Mouse (Mus musculus) yolk sac, embryonic 10.5 days (tissue): Measurements from ENCODE around the gene Olfr1410.
A peak's percentile ranks its signal among the peaks of the same experiment; 100 is the strongest.

Experiments
- DNase-seq: peaks from one replicate; pipeline ENCODE4 v3.0.0-alpha.2; 2017; ENCODE audit warnings: low spot score

Olfr1410 gene

GRCm38 (mm10) chr1:92641514-92642272 lies 36.1 kb downstream of the Olfr1410 start, which contains the start of gene Cops9:
TSS of gene Cops9 (minus strand) at chr1:92641985.
- peak; percentile 90 for DNase-seq

- DNase-seq = no peak
Measured at GRCm38 (mm10) chr1:92643691-92644090, 38.1 kb downstream of the Olfr1410 start.

- no peak for DNase-seq
Measured at GRCm38 (mm10) chr1:92644916-92645315, 39.3 kb downstream of the Olfr1410 start.

- no peak for DNase-seq
Measured at GRCm38 (mm10) chr1:92646111-92646510, 40.5 kb downstream of the Olfr1410 start.

- no peak for DNase-seq
Measured at GRCm38 (mm10) chr1:92646601-92647000, 41.0 kb downstream of the Olfr1410 start.

- no peak for DNase-seq
Measured at GRCm38 (mm10) chr1:92647026-92647425, 41.4 kb downstream of the Olfr1410 start.

- DNase-seq = peak; percentile 41
Measured at GRCm38 (mm10) chr1:92647752-92648151, 42.2 kb downstream of the Olfr1410 start.

- DNase-seq = no peak
Measured at GRCm38 (mm10) chr1:92648197-92648596, 42.6 kb downstream of the Olfr1410 start.

GRCm38 (mm10) chr1:92648673-92649072 lies 43.1 kb downstream of the Olfr1410 start, which contains the start of gene Otos:
TSS of gene Otos (minus strand) at chr1:92648841.
- DNase-seq = peak; percentile 29

GRCm38 (mm10) chr1:92651467-92651866 lies 45.9 kb downstream of the Olfr1410 start:
- no peak for DNase-seq

- no peak for DNase-seq
Measured at GRCm38 (mm10) chr1:92653179-92653578, 47.6 kb downstream of the Olfr1410 start.

GRCm38 (mm10) chr1:92654676-92655075 lies 49.1 kb downstream of the Olfr1410 start:
- DNase-seq = no peak

- no peak for DNase-seq
Measured at GRCm38 (mm10) chr1:92657025-92657820, 51.6 kb downstream of the Olfr1410 start.

GRCm38 (mm10) chr1:92659392-92659791 lies 53.8 kb downstream of the Olfr1410 start:
- DNase-seq = no peak
